Mouse (Mus musculus) adrenal gland, postnatal 4 days (tissue): ENCODE results near the gene Prlr. TPM values are rescaled to one million over a fixed set of nuclear protein-coding genes. Genes with fewer than 3 reads are reported as not detected.

Source experiments
- DNase-seq, 2 experiments: peaks; one replicate each; pipeline ENCODE4 v3.0.0; 2021 to 2022; ENCODE audit warnings: low spot score in 2 of 2, mixed read lengths in 2 of 2
- total RNA-seq, 2 experiments: library from RNA; stranded (reverse); gene quantifications; 2 replicates each; pipeline ENCODE4 v1.2.3; 2021

Prlr gene
- total RNA-seq, 2 experiments from 2014 or later = 143 to 146 TPM

GRCm38 (mm10) chr15:10225701-10226100 is 48.7 kb downstream of the Prlr start:
- DNase-seq = no peak

- no peak for DNase-seq
Measured at GRCm38 (mm10) chr15:10228636-10229035, 51.6 kb downstream of the Prlr start.

- no peak for DNase-seq
Measured at GRCm38 (mm10) chr15:10235977-10236376, 58.9 kb downstream of the Prlr start.

- DNase-seq = no peak
Measured at GRCm38 (mm10) chr15:10236812-10237211, 59.8 kb downstream of the Prlr start.

GRCm38 (mm10) chr15:10238454-10238853 is 61.4 kb downstream of the Prlr start:
- DNase-seq = no peak

- DNase-seq = no peak
Measured at GRCm38 (mm10) chr15:10240228-10240795, 63.3 kb downstream of the Prlr start.

GRCm38 (mm10) chr15:10242250-10242649 is 65.2 kb downstream of the Prlr start:
- no peak for DNase-seq

GRCm38 (mm10) chr15:10249285-10249684 is 72.2 kb downstream of the Prlr start:
- DNase-seq = no peak

- no peak for DNase-seq
Measured at GRCm38 (mm10) chr15:10250784-10251183, 73.7 kb downstream of the Prlr start.

GRCm38 (mm10) chr15:10252526-10252925 is 75.5 kb downstream of the Prlr start:
- no peak for DNase-seq

GRCm38 (mm10) chr15:10262219-10262618 is 85.2 kb downstream of the Prlr start:
- no peak for DNase-seq

GRCm38 (mm10) chr15:10262641-10263040 is 85.6 kb downstream of the Prlr start:
- DNase-seq = no peak

- no peak for DNase-seq
Measured at GRCm38 (mm10) chr15:10263420-10263819, 86.4 kb downstream of the Prlr start.

- no peak for DNase-seq
Measured at GRCm38 (mm10) chr15:10264885-10265284, 87.8 kb downstream of the Prlr start.

GRCm38 (mm10) chr15:10267251-10267650 is 90.2 kb downstream of the Prlr start:
- no peak for DNase-seq

- DNase-seq = no peak
Measured at GRCm38 (mm10) chr15:10276386-10276785, 99.3 kb downstream of the Prlr start.

- DNase-seq = no peak
Measured at GRCm38 (mm10) chr15:10277461-10277860, 100.4 kb downstream of the Prlr start.

- no peak for DNase-seq
Measured at GRCm38 (mm10) chr15:10281546-10281945, 104.5 kb downstream of the Prlr start.

GRCm38 (mm10) chr15:10283661-10284060 is 106.6 kb downstream of the Prlr start:
- DNase-seq = no peak

- no peak for DNase-seq
Measured at GRCm38 (mm10) chr15:10296570-10296969, 119.5 kb downstream of the Prlr start.

- no peak for DNase-seq
Measured at GRCm38 (mm10) chr15:10298058-10298457, 121.0 kb downstream of the Prlr start.

GRCm38 (mm10) chr15:10299467-10299866 is 122.4 kb downstream of the Prlr start:
- DNase-seq = no peak

- DNase-seq = no peak
Measured at GRCm38 (mm10) chr15:10306461-10306860, 129.4 kb downstream of the Prlr start.

- DNase-seq = no peak
Measured at GRCm38 (mm10) chr15:10311826-10312225, 134.8 kb downstream of the Prlr start.
